Mouse (Mus musculus) G1E (cell line): ENCODE data around the gene Psmc3. TPM values are rescaled to one million over a fixed set of nuclear protein-coding genes. Genes with fewer than 3 reads are reported as not detected.
"Not testable (repeated sequence)": the region's sequence is repeated elsewhere in the genome, so short reads cannot be mapped to it uniquely, and the experiment has no call there.

Source experiments
- ATAC-seq: 2 replicates; pipeline ENCODE4 v1.8.0; 2016; ENCODE audit warnings: mild to moderate bottlenecking; ENCODE audit not compliant: insufficient number of reproducible peaks, poor library complexity, low FRiP score, severe bottlenecking; ENCODE audit errors: extremely low read depth
- DNase-seq: peaks from one replicate; pipeline ENCODE4 v3.0.0; 2012; ENCODE audit warnings: low spot score
- H3K27me3 ChIP-seq: 2 replicates; pipeline ENCODE4 v1.6.1; 2012; ENCODE audit warnings: mild to moderate bottlenecking, low read length, inconsistent platforms; ENCODE audit not compliant: insufficient read depth
- H3K36me3 ChIP-seq: replicated peaks from 2 replicates; pipeline ENCODE3; 2012; ENCODE audit warnings: mild to moderate bottlenecking, inconsistent platforms
- H3K4me1 ChIP-seq: 2 replicates; pipeline ENCODE4 v1.6.1; 2012; ENCODE audit warnings: low read depth, low read length, inconsistent platforms, mixed read lengths; ENCODE audit not compliant: insufficient read depth
- H3K4me3 ChIP-seq: 2 replicates; pipeline ENCODE4 v1.5.1; 2012; ENCODE audit warnings: low read depth, mild to moderate bottlenecking, inconsistent platforms, low read length, moderate library complexity, mixed read lengths
- H3K9me3 ChIP-seq: replicated peaks from 2 replicates; pipeline ENCODE4 v1.6.1; 2012; ENCODE audit warnings: inconsistent platforms
- CTCF ChIP-seq: IDR thresholded peaks from 2 replicates; pipeline ENCODE4 v1.5.1; 2012; ENCODE audit warnings: low read depth, low read length, inconsistent platforms, mixed read lengths
- GATA1 ChIP-seq: IDR thresholded peaks from 2 replicates; pipeline ENCODE4 v1.6.1; 2012; ENCODE audit warnings: borderline replicate concordance, low read length, inconsistent platforms, mixed read lengths
- GATA2 ChIP-seq: IDR thresholded peaks from 2 replicates; pipeline ENCODE4 v1.6.1; 2012; ENCODE audit warnings: low read depth, low read length, inconsistent platforms, borderline replicate concordance
- POLR2AphosphoS5 ChIP-seq: IDR thresholded peaks from 2 replicates; pipeline ENCODE4 v1.6.1; 2012; ENCODE audit warnings: low read depth, low read length, inconsistent platforms; ENCODE audit not compliant: insufficient replicate concordance
- TAL1 ChIP-seq: conservative IDR thresholded peaks from 2 replicates; pipeline ENCODE4 v1.6.1; 2012; ENCODE audit warnings: low read depth, low read length, inconsistent platforms, mixed read lengths
- polyA plus RNA-seq: library from polyadenylated mRNA; stranded (reverse); fragments of >175 nt; gene quantifications from 2 replicates; pipeline ENCODE4 v1.2.3, GENCODE M21; 2012
- total RNA-seq, 2 experiments: library from RNA; stranded (forward) in 1 of 2; stranded (reverse) in 1 of 2; fragments of 200-1000 nt in 1 of 2; fragments of >200 nt in 1 of 2; fragmentation: Nextera tagmentation in 1 of 2; gene quantifications; 2 replicates each; pipeline ENCODE4 v1.2.3; 2014 to 2017

Psmc3 gene
- total and polyA plus RNA-seq, 3 experiments: 141 to 280 (median 165) TPM

- no peaks in the 10 kb centered on the region; the same call in none of the 2 replicates for H3K27me3 ChIP-seq
- H3K9me3 ChIP-seq: no peaks in the 10 kb centered on the region
- ATAC-seq: no peak
- peaks cover 34% of the 10 kb centered on the region for H3K4me1 ChIP-seq
- DNase-seq: no peak
- H3K36me3 ChIP-seq: peaks cover 2% of the 10 kb centered on the region
- TF ChIP-seq GATA1 (no peak), CTCF (no peak), TAL1 (no peak), GATA2 (no peak), POLR2AphosphoS5 (no peak)
- H3K4me3 ChIP-seq: no peak within 1 kb of the TSS
These were observed 18.4 kb upstream of the Psmc3 start, which contains the start of gene Rapsn for GRCm38 (mm10) chr2:91035385-91035784. TSS of gene Rapsn (plus strand) at chr2:91035620.

GRCm38 (mm10) chr2:91041786-91042185 is 12.0 kb upstream of the Psmc3 start:
- Histone ChIP-seq H3K36me3 (no peaks in the 10 kb centered on the region), H3K4me1 (peaks cover 46% of the 10 kb centered on the region)

DNA sequence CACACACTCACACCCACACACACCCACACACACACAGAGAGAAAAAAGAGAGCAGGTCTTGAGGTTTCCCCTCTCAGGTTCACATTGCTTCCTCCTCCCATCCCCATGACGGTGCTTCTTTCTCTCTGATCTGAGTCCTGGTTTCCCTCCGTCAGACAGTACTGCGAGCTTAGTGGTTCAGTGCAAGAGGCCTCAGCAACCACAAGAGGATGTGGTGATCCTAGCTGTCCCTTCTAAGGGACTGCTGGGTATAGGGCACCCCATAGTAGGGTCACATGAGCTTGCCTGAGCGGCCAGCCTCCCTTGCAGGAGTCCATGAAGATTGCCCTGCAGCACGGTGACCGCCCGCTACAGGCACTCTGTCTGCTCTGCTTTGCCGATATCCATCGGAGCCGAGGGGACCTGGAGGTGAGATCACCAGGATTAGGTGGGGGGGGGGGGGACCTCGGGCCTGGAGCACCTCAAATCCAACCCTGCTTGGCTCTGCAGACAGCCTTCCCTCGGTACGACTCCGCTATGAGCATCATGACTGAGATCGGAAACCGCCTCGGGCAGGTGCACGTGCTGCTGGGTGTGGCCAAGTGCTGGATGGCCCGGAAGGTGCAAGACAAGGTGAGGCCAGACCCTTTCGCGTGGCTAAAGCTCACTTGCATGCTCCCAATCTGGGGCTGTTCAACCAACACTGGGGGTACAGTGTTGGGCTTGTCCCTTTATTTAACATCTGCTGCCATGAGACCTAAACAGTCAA is 11.0 kb upstream of the Psmc3 start:
- peak overlapping the region; percentile 11; the same call in 1 of the 2 replicates for H3K4me3 ChIP-seq
- H3K27me3 ChIP-seq: no peaks in the 10 kb centered on the region; the same call in none of the 2 replicates
- H3K4me1 ChIP-seq: peaks cover 51% of the 10 kb centered on the region
- peak; percentile 62 for ATAC-seq
- no peaks in the 10 kb centered on the region for H3K36me3 ChIP-seq
- peak; percentile 45 for DNase-seq
- no peaks in the 10 kb centered on the region for H3K9me3 ChIP-seq
- no peak for TF ChIP-seq GATA2
- TF ChIP-seq POLR2AphosphoS5: no peak

More at GRCm38 (mm10) chr2:91041786-91042185, 12.0 kb upstream of the Psmc3 start:
- no peak overlapping the region for H3K4me3 ChIP-seq
- H3K27me3 ChIP-seq: no peaks in the 10 kb centered on the region; the same call in none of the 2 replicates
- no peaks in the 10 kb centered on the region for H3K9me3 ChIP-seq
- DNase-seq (no peak), ATAC-seq (no peak)
- no peak for TF ChIP-seq POLR2AphosphoS5
- TF ChIP-seq GATA1: no peak
- TF ChIP-seq TAL1: no peak
- no peak for TF ChIP-seq GATA2
- TF ChIP-seq CTCF: no peak

DNA sequence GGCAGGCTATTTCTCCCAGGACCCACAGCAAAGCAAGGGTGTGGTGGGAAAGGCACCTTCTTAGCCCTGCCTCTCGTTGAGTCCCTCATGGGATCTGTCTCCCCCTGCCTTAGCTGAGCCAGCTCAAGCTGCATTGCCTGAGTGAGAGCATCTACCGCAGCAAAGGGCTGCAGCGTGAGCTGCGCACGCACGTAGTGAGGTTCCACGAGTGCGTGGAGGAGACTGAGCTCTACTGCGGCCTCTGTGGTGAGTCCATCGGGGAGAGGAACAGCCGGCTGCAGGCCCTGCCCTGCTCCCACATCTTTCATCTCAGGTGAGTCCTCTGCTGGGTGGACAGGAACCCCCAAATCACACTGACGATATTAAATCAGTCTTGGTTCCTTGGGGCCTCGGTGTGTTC is 9.1 kb upstream of the Psmc3 start:
- Histone ChIP-seq H3K4me1 (peaks cover 65% of the 10 kb centered on the region), H3K27me3 (no peaks in the 10 kb centered on the region; the same call in none of the 2 replicates), H3K9me3 (no peaks in the 10 kb centered on the region), H3K4me3 (no peak overlapping the region; the same call in 1 of the 2 replicates), H3K36me3 (no peaks in the 10 kb centered on the region)
- ATAC-seq (no peak), DNase-seq (no peak)
- TF ChIP-seq POLR2AphosphoS5 (no peak), TAL1 (no peak), CTCF (no peak), GATA2 (no peak), GATA1 (no peak)

DNA sequence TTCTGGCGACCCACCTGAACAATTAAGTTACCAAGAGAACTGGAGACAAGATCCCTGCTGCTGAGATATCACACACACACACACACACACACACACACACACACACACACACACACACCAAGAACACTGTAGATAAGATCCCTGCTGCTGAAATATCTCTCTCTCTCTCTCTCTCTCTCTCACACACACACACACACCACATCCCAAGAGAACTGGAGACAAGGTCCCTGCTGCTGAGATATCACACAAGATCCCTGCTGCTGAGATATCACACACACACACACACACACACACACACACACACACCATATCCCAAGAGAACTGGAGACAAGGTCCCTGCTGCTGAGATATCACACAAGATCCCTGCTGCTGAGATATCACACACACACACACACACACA is 8.0 kb upstream of the Psmc3 start:
- not testable (repeated sequence) for H3K36me3 ChIP-seq, H3K27me3 ChIP-seq, H3K9me3 ChIP-seq, ATAC-seq, DNase-seq, H3K4me3 ChIP-seq
- H3K4me1 ChIP-seq: peaks cover 72% of the 10 kb centered on the region

- ATAC-seq (no peak), DNase-seq (no peak)
- Histone ChIP-seq H3K4me3 (no peak overlapping the region), H3K27me3 (no peaks in the 10 kb centered on the region; the same call in 1 of the 2 replicates), H3K36me3 (peaks cover 9% of the 10 kb centered on the region), H3K4me1 (peaks cover 74% of the 10 kb centered on the region), H3K9me3 (no peaks in the 10 kb centered on the region)
- no peak for TF ChIP-seq POLR2AphosphoS5
- TF ChIP-seq CTCF: no peak
- no peak for TF ChIP-seq TAL1
- no peak for TF ChIP-seq GATA1
- TF ChIP-seq GATA2: no peak
These were observed 6.5 kb upstream of the Psmc3 start for GRCm38 (mm10) chr2:91047359-91047758.

- Histone ChIP-seq H3K36me3 (peaks cover 32% of the 10 kb centered on the region), H3K4me3 (no peak overlapping the region), H3K4me1 (peaks cover 61% of the 10 kb centered on the region), H3K9me3 (no peaks in the 10 kb centered on the region), H3K27me3 (no peaks in the 10 kb centered on the region)
- no peak for TF ChIP-seq GATA1
- no peak for TF ChIP-seq TAL1
- no peak for TF ChIP-seq CTCF
- no peak for TF ChIP-seq POLR2AphosphoS5
- no peak for TF ChIP-seq GATA2
- ATAC-seq: no peak
- no peak for DNase-seq
These were observed 1.9 kb upstream of the Psmc3 start for GRCm38 (mm10) chr2:91051917-91052316.
